Mouse (Mus musculus): ENCODE data around the gene Zfp513. TPM values are rescaled to one million over a fixed set of nuclear protein-coding genes. Genes with fewer than 3 reads are reported as not detected.

Gene Zfp513
- polyA plus RNA-seq, 1 experiment from 2014 or later: 5.4 TPM

GRCm38 (mm10) chr5:31168630-31169029 lies 33.5 kb downstream of the Zfp513 start:
- H3K9ac ChIP-seq (ENCODE audit: low read depth, low read length): no peak overlapping the region

GRCm38 (mm10) chr5:31164878-31165277 lies 37.2 kb downstream of the Zfp513 start:
- ATAC-seq (ENCODE audit: low read depth): no peak
- H3K4me2 ChIP-seq (ENCODE audit: low read depth, low read length): no peak overlapping the region
- H3K9ac ChIP-seq (ENCODE audit: low read depth, low read length): no peak overlapping the region
- no peak for DNase-seq (ENCODE audit: low spot score)
- no peaks in the 10 kb centered on the region for H3K4me1 ChIP-seq (ENCODE audit: control insufficient read depth, insufficient read depth, low read length)
- H3K4me3 ChIP-seq (ENCODE audit: low read depth, low read length): no peak overlapping the region
- WGBS: 90% methylated on average over 1 of the region's 1 CpGs
- H3K27ac ChIP-seq (replicated peaks; ENCODE audit: low read depth, low read length): no peak overlapping the region
- peaks cover 97% of the 10 kb centered on the region for H3K36me3 ChIP-seq (ENCODE audit: control insufficient read depth, insufficient read depth, low read length)
- H3K9me3 ChIP-seq (ENCODE audit: control insufficient read depth, low read length): no peaks in the 10 kb centered on the region
- no peaks in the 10 kb centered on the region for H3K27me3 ChIP-seq (replicated peaks; ENCODE audit: control insufficient read depth, insufficient read depth, low read length)

More at GRCm38 (mm10) chr5:31168630-31169029, 33.5 kb downstream of the Zfp513 start:
- Histone ChIP-seq H3K27ac (replicated peaks; ENCODE audit: low read depth, low read length) (no peak overlapping the region), H3K27me3 (replicated peaks; ENCODE audit: control insufficient read depth, insufficient read depth, low read length) (no peaks in the 10 kb centered on the region), H3K4me2 (ENCODE audit: low read depth, low read length) (no peak overlapping the region), H3K36me3 (ENCODE audit: control insufficient read depth, insufficient read depth, low read length) (peaks cover 92% of the 10 kb centered on the region), H3K4me3 (ENCODE audit: low read depth, low read length) (no peak overlapping the region), H3K4me1 (ENCODE audit: control insufficient read depth, insufficient read depth, low read length) (no peaks in the 10 kb centered on the region), H3K9me3 (ENCODE audit: control insufficient read depth, low read length) (no peaks in the 10 kb centered on the region)
- WGBS: 92% methylated on average over 4 of the region's 4 CpGs
- no peak for DNase-seq (ENCODE audit: low spot score)
- ATAC-seq (ENCODE audit: low read depth): no peak

GRCm38 (mm10) chr5:31162462-31162861 lies 39.6 kb downstream of the Zfp513 start:
- H3K9ac ChIP-seq (ENCODE audit: low read depth, low read length): no peak overlapping the region
- peaks cover 97% of the 10 kb centered on the region for H3K36me3 ChIP-seq (ENCODE audit: control insufficient read depth, insufficient read depth, low read length)
- no peaks in the 10 kb centered on the region for H3K9me3 ChIP-seq (ENCODE audit: control insufficient read depth, low read length)
- H3K27me3 ChIP-seq (replicated peaks; ENCODE audit: control insufficient read depth, insufficient read depth, low read length): no peaks in the 10 kb centered on the region
- no peaks in the 10 kb centered on the region for H3K4me1 ChIP-seq (ENCODE audit: control insufficient read depth, insufficient read depth, low read length)
- H3K4me2 ChIP-seq (ENCODE audit: low read depth, low read length): no peak overlapping the region
- no peak overlapping the region for H3K27ac ChIP-seq (replicated peaks; ENCODE audit: low read depth, low read length)
- DNase-seq (ENCODE audit: low spot score) (no peak), ATAC-seq (ENCODE audit: low read depth) (no peak)
- H3K4me3 ChIP-seq (ENCODE audit: low read depth, low read length): no peak overlapping the region

- WGBS: under 1% methylated on average over 19 of the region's 19 CpGs
- Histone ChIP-seq H3K27ac (replicated peaks; ENCODE audit: low read depth, low read length) (peak within 1 kb of the TSS; percentile 67), H3K4me1 (ENCODE audit: control insufficient read depth, insufficient read depth, low read length) (peaks cover 5% of the 10 kb centered on the region; the same call in 1 of the 2 replicates), H3K27me3 (replicated peaks; ENCODE audit: control insufficient read depth, insufficient read depth, low read length) (no peaks in the 10 kb centered on the region), H3K9ac (ENCODE audit: low read depth, low read length) (peak within 1 kb of the TSS; percentile 67), H3K4me3 (ENCODE audit: low read depth, low read length) (peak within 1 kb of the TSS; percentile 56), H3K9me3 (ENCODE audit: control insufficient read depth, low read length) (no peaks in the 10 kb centered on the region), H3K36me3 (ENCODE audit: control insufficient read depth, insufficient read depth, low read length) (peaks cover 42% of the 10 kb centered on the region), H3K4me2 (ENCODE audit: low read depth, low read length) (peak within 1 kb of the TSS; percentile 53)
- peak; percentile 96 for ATAC-seq (ENCODE audit: low read depth)
- DNase-seq (ENCODE audit: low spot score): peak; percentile 95
Measured at GRCm38 (mm10) chr5:31154152-31154553, 48.0 kb downstream of the Zfp513 start, which contains the start of gene Mpv17. Mpv17 (minus strand) TSS chr5:31154251.

GRCm38 (mm10) chr5:31153516-31154151 lies 48.5 kb downstream of the Zfp513 start:
- peaks cover 5% of the 10 kb centered on the region; the same call in 1 of the 2 replicates for H3K4me1 ChIP-seq (ENCODE audit: control insufficient read depth, insufficient read depth, low read length)
- no peaks in the 10 kb centered on the region for H3K27me3 ChIP-seq (replicated peaks; ENCODE audit: control insufficient read depth, insufficient read depth, low read length)
- H3K27ac ChIP-seq (replicated peaks; ENCODE audit: low read depth, low read length): 0 out of 2 replicates have a peak overlapping the region, but pooled peaks have one; percentile 67
- H3K36me3 ChIP-seq (ENCODE audit: control insufficient read depth, insufficient read depth, low read length): peaks cover 40% of the 10 kb centered on the region
- H3K9ac ChIP-seq (ENCODE audit: low read depth, low read length): peak overlapping the region; percentile 67
- DNase-seq (ENCODE audit: low spot score) (no peak), ATAC-seq (ENCODE audit: low read depth) (0 out of 2 replicates have a peak, but pooled peaks have one; percentile 3)
- H3K9me3 ChIP-seq (ENCODE audit: control insufficient read depth, low read length): no peaks in the 10 kb centered on the region
- H3K4me2 ChIP-seq (ENCODE audit: low read depth, low read length): peak overlapping the region; percentile 53
- H3K4me3 ChIP-seq (ENCODE audit: low read depth, low read length): peak overlapping the region; percentile 56
- 41% methylated on average over 6 of the region's 6 CpGs for WGBS

GRCm38 (mm10) chr5:31151746-31152145 lies 50.4 kb downstream of the Zfp513 start:
- ATAC-seq (ENCODE audit: low read depth): no peak
- Histone ChIP-seq H3K9me3 (ENCODE audit: control insufficient read depth, low read length) (no peaks in the 10 kb centered on the region), H3K4me3 (ENCODE audit: low read depth, low read length) (no peak overlapping the region)

GRCm38 (mm10) chr5:31149781-31150180 lies 52.3 kb downstream of the Zfp513 start:
- 90% methylated on average over 4 of the region's 4 CpGs for WGBS
- H3K36me3 ChIP-seq (ENCODE audit: control insufficient read depth, insufficient read depth, low read length): peaks cover 30% of the 10 kb centered on the region; the same call in 1 of the 2 replicates
- no peaks in the 10 kb centered on the region for H3K9me3 ChIP-seq (ENCODE audit: control insufficient read depth, low read length)
- ATAC-seq (ENCODE audit: low read depth) (no peak), DNase-seq (ENCODE audit: low spot score) (no peak)
- no peak overlapping the region for H3K4me2 ChIP-seq (ENCODE audit: low read depth, low read length)
- H3K9ac ChIP-seq (ENCODE audit: low read depth, low read length): no peak overlapping the region
- no peaks in the 10 kb centered on the region for H3K27me3 ChIP-seq (replicated peaks; ENCODE audit: control insufficient read depth, insufficient read depth, low read length)
- H3K4me3 ChIP-seq (ENCODE audit: low read depth, low read length): no peak overlapping the region
- no peak overlapping the region for H3K27ac ChIP-seq (replicated peaks; ENCODE audit: low read depth, low read length)
- H3K4me1 ChIP-seq (ENCODE audit: control insufficient read depth, insufficient read depth, low read length): peaks cover 5% of the 10 kb centered on the region; the same call in 1 of the 2 replicates

More at GRCm38 (mm10) chr5:31151746-31152145, 50.4 kb downstream of the Zfp513 start:
- no peak overlapping the region for H3K27ac ChIP-seq (replicated peaks; ENCODE audit: low read depth, low read length)
- H3K4me1 ChIP-seq (ENCODE audit: control insufficient read depth, insufficient read depth, low read length): peaks cover 5% of the 10 kb centered on the region; the same call in 1 of the 2 replicates
- no peaks in the 10 kb centered on the region for H3K27me3 ChIP-seq (replicated peaks; ENCODE audit: control insufficient read depth, insufficient read depth, low read length)
- DNase-seq (ENCODE audit: low spot score): no peak
- H3K4me2 ChIP-seq (ENCODE audit: low read depth, low read length): no peak overlapping the region
- no peak overlapping the region for H3K9ac ChIP-seq (ENCODE audit: low read depth, low read length)
- 97% methylated on average over 3 of the region's 3 CpGs for WGBS
- H3K36me3 ChIP-seq (ENCODE audit: control insufficient read depth, insufficient read depth, low read length): peaks cover 27% of the 10 kb centered on the region
